Mouse (Mus musculus) small intestine, adult 2 months (tissue): Measurements from ENCODE around the gene Cttnbp2nl.

ENCODE experiments used
- CTCF ChIP-seq: fragments of 200-500 bp; IDR thresholded peaks from 2 replicates; pipeline ENCODE4 v1.5.1; 2012; ENCODE audit warnings: low read depth, mild to moderate bottlenecking, control low read depth, inconsistent platforms, low read length, moderate library complexity, mixed read lengths; ENCODE audit not compliant: insufficient replicate concordance, insufficient read length; ENCODE audit errors: extremely low read depth
- POLR2A ChIP-seq: fragments of 200-500 bp; IDR thresholded peaks from 2 replicates; pipeline ENCODE4 v1.6.1; 2012; ENCODE audit warnings: low read depth, mild to moderate bottlenecking, control low read depth, inconsistent platforms, low read length, moderate library complexity

GRCm38 (mm10) chr3:105055666-105056065 lies 2.7 kb upstream of the Cttnbp2nl start:
- no peak for TF ChIP-seq POLR2A
- TF ChIP-seq CTCF = no peak
